Mouse (Mus musculus): ENCODE data around the gene Birc7. TPM values are rescaled to one million over a fixed set of nuclear protein-coding genes. Genes with fewer than 3 reads are reported as not detected.

Gene Birc7
- polyA plus RNA-seq, 1 experiment from 2014 or later, result 0.09 TPM

DNA sequence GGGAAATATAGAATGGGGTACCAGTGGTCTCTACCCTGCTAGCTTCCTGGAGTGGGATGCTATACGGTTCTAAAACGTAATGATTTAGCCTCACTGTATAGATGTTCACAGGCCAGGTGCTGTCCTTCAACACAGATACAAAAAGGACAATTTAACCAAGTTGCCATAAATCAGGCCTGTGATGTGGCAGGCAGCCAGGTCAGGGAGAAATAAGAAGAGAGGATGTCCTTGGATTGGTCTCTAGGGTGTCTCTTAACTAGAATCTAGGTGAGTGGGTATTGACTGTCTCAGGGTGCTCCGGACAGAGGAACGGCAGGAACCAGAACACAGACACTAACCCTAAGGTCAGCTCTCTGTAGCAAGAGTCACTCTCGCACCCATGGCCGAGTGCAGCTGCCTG is 6.1 kb upstream of the Birc7 start:
- 77% methylated on average over 6 of the region's 6 CpGs for WGBS
- H3K27me3 ChIP-seq (ENCODE audit: control insufficient read depth, insufficient read depth, low read length), result no peaks in the 10 kb centered on the region
- H3K4me2 ChIP-seq (ENCODE audit: low read depth, low read length), result no peak overlapping the region
- no peak for ATAC-seq (replicated peaks; ENCODE audit: extremely low read depth, insufficient read depth, low FRiP score)
- no peak overlapping the region for H3K9ac ChIP-seq (ENCODE audit: low read length)
- H3K4me1 ChIP-seq (ENCODE audit: control insufficient read depth, insufficient read depth, low read length), result peaks cover 9% of the 10 kb centered on the region
- no peaks in the 10 kb centered on the region for H3K9me3 ChIP-seq (replicated peaks; ENCODE audit: control insufficient read depth, low read length)
- peaks cover 11% of the 10 kb centered on the region for H3K36me3 ChIP-seq (ENCODE audit: control insufficient read depth, insufficient read depth)
- no peak overlapping the region for H3K4me3 ChIP-seq (ENCODE audit: low read length)
- no peak overlapping the region for H3K27ac ChIP-seq (ENCODE audit: low read length)

DNA sequence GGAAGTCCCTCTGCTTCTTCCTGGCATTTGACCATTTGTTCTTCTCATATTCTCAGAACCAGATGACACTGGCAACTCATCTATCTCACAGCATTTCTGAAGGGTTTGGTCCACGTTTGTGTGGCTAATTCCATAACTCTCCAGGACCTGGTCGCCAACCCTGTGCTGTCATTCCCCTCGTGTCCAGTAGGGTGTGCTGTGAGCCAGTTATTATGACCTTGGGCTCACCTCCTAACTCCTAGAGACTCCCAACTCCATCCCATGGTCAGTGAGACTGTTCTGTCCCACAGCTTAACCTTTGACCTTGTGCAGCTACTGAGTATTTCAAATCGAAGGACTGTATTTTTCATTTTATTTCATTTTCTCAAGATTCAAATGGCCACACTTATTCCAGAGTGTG is 3.6 kb upstream of the Birc7 start:
- Histone ChIP-seq H3K4me1 (ENCODE audit: control insufficient read depth, insufficient read depth, low read length) (peaks cover 4% of the 10 kb centered on the region; the same call in 1 of the 2 replicates), H3K9me3 (replicated peaks; ENCODE audit: control insufficient read depth, low read length) (no peaks in the 10 kb centered on the region), H3K27me3 (ENCODE audit: control insufficient read depth, insufficient read depth, low read length) (no peaks in the 10 kb centered on the region), H3K4me3 (ENCODE audit: low read length) (no peak overlapping the region), H3K36me3 (ENCODE audit: control insufficient read depth, insufficient read depth) (no peaks in the 10 kb centered on the region), H3K4me2 (ENCODE audit: low read depth, low read length) (no peak overlapping the region), H3K9ac (ENCODE audit: low read length) (no peak overlapping the region), H3K27ac (ENCODE audit: low read length) (no peak overlapping the region)
- no peak for ATAC-seq (replicated peaks; ENCODE audit: extremely low read depth, insufficient read depth, low FRiP score)
- WGBS, result 7% methylated on average over 4 of the region's 4 CpGs

DNA sequence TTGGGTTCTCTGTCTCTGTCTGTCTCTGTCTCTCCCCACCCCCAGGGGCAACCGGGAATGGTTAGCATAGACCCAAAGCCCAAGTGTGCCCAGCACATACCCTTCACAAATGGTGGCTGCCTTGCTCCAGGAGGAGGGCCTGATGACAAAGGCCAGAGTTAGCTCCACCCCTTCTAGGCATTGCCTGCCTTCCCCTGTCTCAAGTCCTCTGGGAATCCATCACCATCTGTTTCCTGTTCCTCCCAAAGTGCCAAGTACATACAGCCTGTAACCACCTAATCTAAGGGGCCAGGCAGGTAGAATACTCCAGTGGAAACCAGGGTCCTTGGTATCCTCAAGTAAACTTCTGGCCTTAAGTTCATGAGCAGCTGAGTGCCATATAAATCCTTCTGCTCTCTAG is 3.6 kb downstream of the Birc7 start:
- Histone ChIP-seq H3K4me1 (ENCODE audit: control insufficient read depth, insufficient read depth, low read length) (no peaks in the 10 kb centered on the region), H3K27me3 (ENCODE audit: control insufficient read depth, insufficient read depth, low read length) (no peaks in the 10 kb centered on the region), H3K4me3 (ENCODE audit: low read length) (no peak overlapping the region), H3K27ac (ENCODE audit: low read length) (no peak overlapping the region), H3K36me3 (ENCODE audit: control insufficient read depth, insufficient read depth) (no peaks in the 10 kb centered on the region), H3K9me3 (replicated peaks; ENCODE audit: control insufficient read depth, low read length) (no peaks in the 10 kb centered on the region), H3K9ac (ENCODE audit: low read length) (no peak overlapping the region), H3K4me2 (ENCODE audit: low read depth, low read length) (no peak overlapping the region)
- WGBS, result 52% methylated on average over 1 of the region's 1 CpGs
- no peak for ATAC-seq (replicated peaks; ENCODE audit: extremely low read depth, insufficient read depth, low FRiP score)

- Histone ChIP-seq H3K4me1 (ENCODE audit: control insufficient read depth, insufficient read depth, low read length) (peaks cover 11% of the 10 kb centered on the region), H3K4me2 (ENCODE audit: low read depth, low read length) (no peak overlapping the region), H3K27ac (ENCODE audit: low read length) (no peak overlapping the region), H3K9ac (ENCODE audit: low read length) (no peak overlapping the region), H3K4me3 (ENCODE audit: low read length) (no peak overlapping the region), H3K36me3 (ENCODE audit: control insufficient read depth, insufficient read depth) (no peaks in the 10 kb centered on the region), H3K9me3 (replicated peaks; ENCODE audit: control insufficient read depth, low read length) (no peaks in the 10 kb centered on the region), H3K27me3 (ENCODE audit: control insufficient read depth, insufficient read depth, low read length) (no peaks in the 10 kb centered on the region)
- ATAC-seq (replicated peaks; ENCODE audit: extremely low read depth, insufficient read depth, low FRiP score), result no peak
Observed at GRCm38 (mm10) chr2:180940187-180940586, 11.4 kb downstream of the Birc7 start.

DNA sequence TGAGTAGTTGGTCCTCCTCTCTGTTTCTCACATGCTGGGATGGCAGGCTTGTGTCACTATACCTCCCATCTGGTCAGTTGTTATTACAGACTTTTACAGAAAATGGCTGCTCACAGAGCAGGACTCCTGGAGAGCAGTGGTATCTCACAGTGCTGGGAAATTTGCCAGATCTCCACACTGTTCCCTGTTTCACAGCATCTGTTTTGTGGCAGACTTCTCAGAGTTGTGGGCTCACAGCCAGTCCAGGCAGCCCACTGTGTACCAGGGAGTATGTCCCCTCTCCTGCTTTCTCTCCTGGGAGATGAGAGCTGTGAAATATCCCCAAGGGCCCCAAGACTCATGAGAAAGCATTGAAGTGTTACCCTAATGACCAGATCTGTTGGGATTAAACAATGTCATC is 13.0 kb downstream of the Birc7 start:
- Histone ChIP-seq H3K4me2 (ENCODE audit: low read depth, low read length) (no peak overlapping the region), H3K36me3 (ENCODE audit: control insufficient read depth, insufficient read depth) (no peaks in the 10 kb centered on the region), H3K27ac (ENCODE audit: low read length) (peak overlapping the region; percentile 78), H3K4me1 (ENCODE audit: control insufficient read depth, insufficient read depth, low read length) (peaks cover 11% of the 10 kb centered on the region), H3K27me3 (ENCODE audit: control insufficient read depth, insufficient read depth, low read length) (no peaks in the 10 kb centered on the region), H3K9me3 (replicated peaks; ENCODE audit: control insufficient read depth, low read length) (no peaks in the 10 kb centered on the region), H3K9ac (ENCODE audit: low read length) (no peak overlapping the region), H3K4me3 (ENCODE audit: low read length) (no peak overlapping the region)
- peak; percentile 65; the same call in 1 of the 2 replicates for ATAC-seq (replicated peaks; ENCODE audit: extremely low read depth, insufficient read depth, low FRiP score)

DNA sequence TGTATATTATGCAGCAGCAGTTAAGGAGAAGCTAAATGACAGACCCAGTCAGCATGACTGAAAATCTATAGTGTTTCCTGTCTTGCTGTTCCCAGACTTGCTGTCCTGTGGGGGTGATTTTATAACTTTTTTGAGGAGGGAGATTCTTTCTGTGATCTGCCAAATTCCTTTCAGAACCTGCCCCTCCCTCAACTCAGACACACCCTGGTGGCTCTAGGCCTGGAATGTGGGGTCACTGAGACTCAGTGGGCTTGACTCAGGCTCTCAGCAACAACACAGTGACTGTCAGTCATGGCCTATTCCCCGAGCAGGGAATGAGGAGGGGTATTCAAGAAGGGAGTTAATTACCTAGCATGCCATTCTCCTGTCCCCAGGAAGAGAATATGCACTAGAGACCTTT is 21.1 kb downstream of the Birc7 start:
- Histone ChIP-seq H3K4me2 (ENCODE audit: low read depth, low read length) (no peak overlapping the region), H3K27ac (ENCODE audit: low read length) (no peak overlapping the region), H3K9ac (ENCODE audit: low read length) (no peak overlapping the region), H3K4me3 (ENCODE audit: low read length) (no peak overlapping the region), H3K4me1 (ENCODE audit: control insufficient read depth, insufficient read depth, low read length) (peaks cover 2% of the 10 kb centered on the region; the same call in 1 of the 2 replicates), H3K9me3 (replicated peaks; ENCODE audit: control insufficient read depth, low read length) (no peaks in the 10 kb centered on the region), H3K27me3 (ENCODE audit: control insufficient read depth, insufficient read depth, low read length) (peaks cover 23% of the 10 kb centered on the region), H3K36me3 (ENCODE audit: control insufficient read depth, insufficient read depth) (no peaks in the 10 kb centered on the region)
- 32% methylated on average over 1 of the region's 1 CpGs for WGBS
- no peak for ATAC-seq (replicated peaks; ENCODE audit: extremely low read depth, insufficient read depth, low FRiP score)

GRCm38 (mm10) chr2:180952731-180953171 is 23.9 kb downstream of the Birc7 start:
- no peaks in the 10 kb centered on the region for H3K36me3 ChIP-seq (ENCODE audit: control insufficient read depth, insufficient read depth)
- H3K9ac ChIP-seq (ENCODE audit: low read length), result peak overlapping the region; percentile 59
- no peak for ATAC-seq (replicated peaks; ENCODE audit: extremely low read depth, insufficient read depth, low FRiP score)
- H3K9me3 ChIP-seq (replicated peaks; ENCODE audit: control insufficient read depth, low read length), result no peaks in the 10 kb centered on the region
- peak overlapping the region; percentile 69 for H3K4me2 ChIP-seq (ENCODE audit: low read depth, low read length)
- peaks cover 38% of the 10 kb centered on the region for H3K27me3 ChIP-seq (ENCODE audit: control insufficient read depth, insufficient read depth, low read length)
- WGBS, result 26% methylated on average over 9 of the region's 9 CpGs
- peaks cover 4% of the 10 kb centered on the region; the same call in 1 of the 2 replicates for H3K4me1 ChIP-seq (ENCODE audit: control insufficient read depth, insufficient read depth, low read length)
- peak overlapping the region; percentile 11 for H3K27ac ChIP-seq (ENCODE audit: low read length)
- peak overlapping the region; percentile 55 for H3K4me3 ChIP-seq (ENCODE audit: low read length)

GRCm38 (mm10) chr2:180953638-180954037 is 24.8 kb downstream of the Birc7 start:
- Histone ChIP-seq H3K9me3 (replicated peaks; ENCODE audit: control insufficient read depth, low read length) (no peaks in the 10 kb centered on the region), H3K4me2 (ENCODE audit: low read depth, low read length) (peak overlapping the region; percentile 69), H3K9ac (ENCODE audit: low read length) (peak overlapping the region; percentile 59), H3K36me3 (ENCODE audit: control insufficient read depth, insufficient read depth) (no peaks in the 10 kb centered on the region), H3K4me1 (ENCODE audit: control insufficient read depth, insufficient read depth, low read length) (peaks cover 4% of the 10 kb centered on the region; the same call in 1 of the 2 replicates), H3K27ac (ENCODE audit: low read length) (peak overlapping the region; percentile 11), H3K27me3 (ENCODE audit: control insufficient read depth, insufficient read depth, low read length) (peaks cover 38% of the 10 kb centered on the region), H3K4me3 (ENCODE audit: low read length) (peak overlapping the region; percentile 55)
- no peak for ATAC-seq (replicated peaks; ENCODE audit: extremely low read depth, insufficient read depth, low FRiP score)
- WGBS, result 40% methylated on average over 2 of the region's 2 CpGs

DNA sequence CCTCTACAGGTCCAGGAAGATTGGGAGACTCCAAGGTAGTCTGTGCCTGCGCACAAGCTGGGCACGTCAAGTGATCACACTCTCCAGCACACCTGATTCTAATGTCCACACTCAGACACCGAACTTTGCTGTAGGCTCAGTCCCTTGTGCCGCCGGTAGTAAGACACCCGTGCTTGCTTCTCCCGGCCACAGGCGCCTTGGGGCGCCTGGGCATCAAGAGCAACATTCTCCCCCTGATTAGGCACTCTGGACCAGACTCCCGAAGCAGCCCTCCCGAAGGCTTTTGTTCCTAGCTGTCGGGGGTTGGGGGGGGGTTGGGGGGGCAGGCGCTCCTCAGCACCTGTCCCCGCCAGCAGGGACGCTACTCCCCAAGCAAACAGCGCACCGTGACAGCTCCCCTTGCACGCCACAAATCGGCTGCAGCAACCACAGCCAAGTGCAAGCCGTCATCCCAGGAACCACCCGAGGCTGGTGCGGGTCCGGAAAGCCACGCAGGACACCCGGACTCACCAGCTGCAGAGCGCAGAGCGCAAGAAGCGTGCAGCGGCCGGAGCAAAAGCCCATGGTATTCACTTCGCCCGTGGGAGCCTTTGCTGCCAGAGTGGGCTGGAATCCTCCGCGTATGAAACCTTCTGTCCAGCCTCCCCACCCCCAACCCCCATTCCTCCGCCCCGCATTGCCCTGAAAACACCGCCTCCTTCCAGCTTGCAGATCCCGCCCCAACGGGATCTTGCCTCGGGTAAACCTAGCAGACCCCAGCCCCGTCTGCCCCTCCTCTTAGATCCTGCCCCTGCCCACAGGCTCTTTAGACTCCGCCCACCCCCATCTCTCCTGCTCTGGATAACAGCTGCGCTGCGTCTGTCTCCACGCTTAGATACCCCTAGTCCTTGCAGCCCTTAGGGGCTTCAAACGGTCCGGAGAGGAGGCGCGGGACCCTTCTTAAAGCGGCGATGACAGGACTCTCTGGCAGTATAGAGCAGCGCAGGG is 25.5 kb downstream of the Birc7 start, which contains the start of gene Nkain4:
Gene Nkain4 (minus strand): TSS at position 639 of the 987 bp plus-strand sequence.
- Histone ChIP-seq H3K36me3 (ENCODE audit: control insufficient read depth, insufficient read depth) (no peaks in the 10 kb centered on the region), H3K27me3 (ENCODE audit: control insufficient read depth, insufficient read depth, low read length) (peaks cover 38% of the 10 kb centered on the region), H3K4me2 (ENCODE audit: low read depth, low read length) (peak within 1 kb of the TSS; percentile 69), H3K4me1 (ENCODE audit: control insufficient read depth, insufficient read depth, low read length) (peaks cover 4% of the 10 kb centered on the region; the same call in 1 of the 2 replicates), H3K27ac (ENCODE audit: low read length) (peak within 1 kb of the TSS; percentile 16), H3K9ac (ENCODE audit: low read length) (peak within 1 kb of the TSS; percentile 59), H3K4me3 (ENCODE audit: low read length) (peak within 1 kb of the TSS; percentile 55), H3K9me3 (replicated peaks; ENCODE audit: control insufficient read depth, low read length) (no peaks in the 10 kb centered on the region)
- 2% methylated on average over 52 of the region's 52 CpGs for WGBS
- peak; percentile 78 for ATAC-seq (replicated peaks; ENCODE audit: extremely low read depth, insufficient read depth, low FRiP score)

All from heart, embryonic 16.5 days (tissue).